Mouse (Mus musculus) forebrain, embryonic 12.5 days (tissue): ENCODE results near the gene Dusp15. TPM values are rescaled to one million over a fixed set of nuclear protein-coding genes. Genes with fewer than 3 reads are reported as not detected.

ENCODE experiments used
- ATAC-seq: fragments of 200-750 bp; cut with Nextera tagmentation; 2 replicates; pipeline ENCODE4 v1.8.0; 2017; ENCODE audit warnings: moderate TSS enrichment; ENCODE audit not compliant: low FRiP score
- H3K27ac ChIP-seq: fragments of 300-500 bp; sonication (generic); 2 replicates; pipeline ENCODE4 v1.5.1; 2016; ENCODE audit warnings: mild to moderate bottlenecking
- H3K27me3 ChIP-seq: fragments of 300-500 bp; sonication (generic); 2 replicates; pipeline ENCODE4 v1.6.1; 2016; ENCODE audit warnings: mild to moderate bottlenecking
- H3K36me3 ChIP-seq: fragments of 300-500 bp; sonication (generic); replicated peaks from 2 replicates; pipeline ENCODE4 v1.6.1; 2016; ENCODE audit warnings: mild to moderate bottlenecking
- H3K4me1 ChIP-seq: fragments of 300-500 bp; sonication (generic); 2 replicates; pipeline ENCODE4 v1.6.1; 2016
- H3K4me2 ChIP-seq: fragments of 300-500 bp; sonication (generic); 2 replicates; pipeline ENCODE4 v1.6.1; 2016; ENCODE audit warnings: mild to moderate bottlenecking, moderate library complexity
- H3K4me3 ChIP-seq: fragments of 300-500 bp; sonication (generic); replicated peaks from 2 replicates; pipeline ENCODE4 v1.5.1; 2016; ENCODE audit warnings: mild to moderate bottlenecking
- H3K9ac ChIP-seq: fragments of 300-500 bp; sonication (generic); 2 replicates; pipeline ENCODE4 v1.6.1; 2016; ENCODE audit warnings: mild to moderate bottlenecking
- H3K9me3 ChIP-seq: fragments of 300-500 bp; sonication (generic); 2 replicates; pipeline ENCODE4 v1.6.1; 2016
- WGBS: fragments of 180-500 bp; shearing (Covaris S2); methylation state at CpG from one replicate; pipeline ENCODE4 v1.1.7; 2016; 5-methylcytosine and 5-hydroxymethylcytosine counted together
- polyA plus RNA-seq: library from polyadenylated mRNA; unstranded; fragments of >200 nt; fragmentation: Nextera tagmentation; extraction: Ambion mirVana; gene quantifications from 2 replicates; pipeline ENCODE4 v1.2.1, GENCODE M21; 2016

Dusp15 gene
- polyA plus RNA-seq, 1 experiment from 2014 or later = 0.91 TPM

DNA sequence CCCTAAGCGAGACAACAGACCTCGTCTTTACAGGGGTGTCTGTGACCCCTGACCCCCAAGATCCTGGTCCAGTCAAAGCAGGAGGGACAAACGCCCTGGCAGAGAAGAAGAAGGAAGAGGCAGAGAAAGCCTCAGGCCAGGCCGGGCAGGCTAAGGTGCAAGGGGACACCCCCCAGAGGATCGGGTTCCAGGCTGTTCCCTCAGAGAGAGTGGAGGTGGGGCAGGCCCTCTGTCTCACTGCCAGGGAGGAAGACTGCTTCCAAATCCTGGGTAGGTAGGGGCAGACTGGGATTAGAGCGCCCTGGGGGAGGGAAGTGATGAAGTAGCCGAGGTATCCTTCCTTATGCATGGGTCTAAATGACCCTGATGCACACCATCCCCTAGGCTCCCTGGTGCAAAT is 38.0 kb downstream of the Dusp15 start:
- no peak overlapping the region for H3K27ac ChIP-seq
- H3K9me3 ChIP-seq = no peaks in the 10 kb centered on the region
- H3K27me3 ChIP-seq = peaks cover 73% of the 10 kb centered on the region
- H3K4me2 ChIP-seq = no peak overlapping the region
- WGBS = 41% methylated on average over 7 of the region's 7 CpGs
- H3K4me1 ChIP-seq = peaks cover 8% of the 10 kb centered on the region
- H3K4me3 ChIP-seq = no peak overlapping the region
- no peak overlapping the region for H3K9ac ChIP-seq
- no peak for ATAC-seq
- H3K36me3 ChIP-seq = no peaks in the 10 kb centered on the region

DNA sequence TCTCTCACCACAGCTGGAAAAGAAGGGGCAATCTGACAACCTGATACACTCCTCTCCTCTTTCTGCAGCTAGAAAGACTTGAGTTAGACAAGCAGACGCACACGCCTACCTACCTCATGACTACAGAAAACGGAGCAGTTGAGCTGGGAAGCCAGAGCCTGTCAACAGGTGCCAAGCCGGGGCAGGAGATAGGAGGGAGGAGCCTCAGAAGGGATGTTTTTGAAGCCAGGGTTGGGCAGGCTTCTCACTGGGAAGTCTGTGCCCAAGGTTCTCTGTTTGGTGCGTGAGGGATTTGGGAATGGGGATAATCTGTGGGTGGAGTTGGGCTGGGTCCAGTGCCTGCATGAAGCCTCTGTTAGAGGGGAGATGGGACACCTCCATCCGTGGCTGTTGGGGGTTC is 40.1 kb downstream of the Dusp15 start:
- H3K27me3 ChIP-seq = peaks cover 61% of the 10 kb centered on the region
- ATAC-seq = no peak
- no peak overlapping the region for H3K27ac ChIP-seq
- no peak overlapping the region for H3K4me2 ChIP-seq
- H3K9ac ChIP-seq = no peak overlapping the region
- H3K9me3 ChIP-seq = no peaks in the 10 kb centered on the region
- no peak overlapping the region for H3K4me3 ChIP-seq
- H3K4me1 ChIP-seq = peaks cover 13% of the 10 kb centered on the region
- H3K36me3 ChIP-seq = no peaks in the 10 kb centered on the region
- 28% methylated on average over 6 of the region's 6 CpGs for WGBS

DNA sequence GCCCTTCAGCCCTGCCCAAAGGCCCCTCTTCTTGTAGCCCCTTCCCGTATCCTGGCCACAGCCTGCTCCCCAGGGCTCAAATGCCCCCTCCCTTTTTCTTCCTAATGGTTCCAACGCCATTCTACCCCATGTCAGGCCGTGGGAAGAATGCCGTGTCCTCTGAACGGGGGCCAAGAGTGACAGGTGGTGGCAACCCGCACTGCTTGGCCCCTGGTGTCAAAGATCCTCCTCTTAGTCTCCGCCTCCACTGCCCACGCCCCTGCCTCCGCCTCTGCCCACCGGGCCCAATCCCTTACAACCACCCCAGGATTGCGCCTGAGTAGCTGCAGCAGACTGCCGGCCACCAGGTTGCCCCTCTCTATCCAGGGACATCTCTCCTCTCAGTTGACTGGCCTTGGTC is 40.5 kb downstream of the Dusp15 start, which contains the start of gene Mylk2:
Gene Mylk2, plus strand, starts transcription at position 322 of the 400 bp plus-strand sequence.
- peaks cover 13% of the 10 kb centered on the region for H3K4me1 ChIP-seq
- WGBS = 25% methylated on average over 12 of the region's 12 CpGs
- no peak within 1 kb of the TSS for H3K4me2 ChIP-seq
- no peak within 1 kb of the TSS for H3K9ac ChIP-seq
- H3K27ac ChIP-seq = no peak within 1 kb of the TSS
- H3K4me3 ChIP-seq = no peak within 1 kb of the TSS
- no peaks in the 10 kb centered on the region for H3K36me3 ChIP-seq
- H3K27me3 ChIP-seq = peaks cover 56% of the 10 kb centered on the region
- H3K9me3 ChIP-seq = no peaks in the 10 kb centered on the region
- no peak for ATAC-seq

DNA sequence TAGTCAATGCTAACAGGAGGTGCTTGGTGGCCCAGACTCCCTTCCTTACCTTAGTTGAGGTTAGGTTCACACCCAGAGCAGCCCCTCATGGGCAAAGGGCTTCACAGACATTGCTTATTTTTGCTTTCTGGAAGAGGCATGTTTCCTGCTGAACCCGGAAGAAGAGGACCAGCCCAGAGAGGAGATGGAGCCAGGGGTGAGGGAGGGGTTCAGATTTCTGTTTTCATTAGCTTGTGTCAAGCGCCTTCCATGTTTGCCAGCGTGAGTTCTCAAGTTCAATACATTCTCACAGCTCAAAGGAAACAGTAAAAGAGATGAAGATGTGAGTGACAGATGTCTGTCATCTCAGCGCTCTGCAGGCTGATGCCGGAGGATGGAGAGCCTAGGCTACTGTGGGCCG is 41.6 kb downstream of the Dusp15 start:
- peaks cover 46% of the 10 kb centered on the region for H3K27me3 ChIP-seq
- no peak overlapping the region for H3K9ac ChIP-seq
- H3K4me3 ChIP-seq = no peak overlapping the region
- WGBS = 85% methylated on average over 6 of the region's 6 CpGs
- no peaks in the 10 kb centered on the region for H3K36me3 ChIP-seq
- H3K4me2 ChIP-seq = no peak overlapping the region
- H3K9me3 ChIP-seq = no peaks in the 10 kb centered on the region
- ATAC-seq = no peak
- no peak overlapping the region for H3K27ac ChIP-seq
- H3K4me1 ChIP-seq = peaks cover 13% of the 10 kb centered on the region

DNA sequence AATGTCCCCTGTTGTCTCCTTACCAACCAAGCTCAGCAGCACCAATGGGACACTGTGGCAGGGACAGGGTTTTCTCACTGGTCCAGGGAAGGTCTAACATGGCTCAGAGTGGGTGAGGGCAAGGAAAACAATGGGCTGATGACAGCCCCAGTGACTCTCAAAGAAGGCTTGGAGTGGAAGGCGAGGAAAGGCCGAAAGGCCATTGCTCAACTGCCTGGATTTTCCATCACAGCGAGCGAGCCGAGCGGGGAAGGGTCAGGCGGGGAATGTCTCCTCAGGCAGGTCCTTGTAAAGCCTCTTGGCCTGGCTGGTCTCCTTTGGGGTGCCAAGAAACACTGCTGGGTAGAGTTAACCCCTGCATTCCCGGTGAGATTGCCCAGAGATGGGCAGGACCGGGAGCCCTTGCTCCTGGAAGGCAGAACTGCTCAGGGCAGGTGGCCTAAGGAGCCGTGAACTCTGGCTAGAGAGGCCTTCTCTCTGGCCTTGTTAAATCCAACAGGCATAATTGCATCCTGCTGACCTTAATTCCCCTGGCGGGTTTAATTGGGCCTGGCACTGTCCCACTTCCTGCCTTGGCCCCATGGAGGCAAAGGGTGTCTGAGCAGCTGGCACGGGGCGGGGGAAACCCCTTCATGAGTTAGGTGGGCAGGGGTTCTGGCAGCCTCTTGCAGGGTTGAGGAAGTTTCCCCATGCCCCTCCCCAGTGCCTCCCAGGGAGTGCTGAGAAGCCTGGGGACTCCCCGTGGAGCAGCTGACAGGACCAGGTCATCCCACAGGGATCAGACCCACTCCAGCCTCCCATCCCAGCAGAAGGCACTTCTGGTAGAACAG is 44.2 kb downstream of the Dusp15 start:
- ATAC-seq = no peak
- H3K36me3 ChIP-seq = no peaks in the 10 kb centered on the region
- peaks cover 28% of the 10 kb centered on the region for H3K27me3 ChIP-seq
- no peaks in the 10 kb centered on the region for H3K9me3 ChIP-seq
- peaks cover 10% of the 10 kb centered on the region for H3K4me1 ChIP-seq
- H3K4me3 ChIP-seq = no peak overlapping the region
- H3K9ac ChIP-seq = no peak overlapping the region
- H3K4me2 ChIP-seq = no peak overlapping the region
- no peak overlapping the region for H3K27ac ChIP-seq
- WGBS = 55% methylated on average over 14 of the region's 14 CpGs

DNA sequence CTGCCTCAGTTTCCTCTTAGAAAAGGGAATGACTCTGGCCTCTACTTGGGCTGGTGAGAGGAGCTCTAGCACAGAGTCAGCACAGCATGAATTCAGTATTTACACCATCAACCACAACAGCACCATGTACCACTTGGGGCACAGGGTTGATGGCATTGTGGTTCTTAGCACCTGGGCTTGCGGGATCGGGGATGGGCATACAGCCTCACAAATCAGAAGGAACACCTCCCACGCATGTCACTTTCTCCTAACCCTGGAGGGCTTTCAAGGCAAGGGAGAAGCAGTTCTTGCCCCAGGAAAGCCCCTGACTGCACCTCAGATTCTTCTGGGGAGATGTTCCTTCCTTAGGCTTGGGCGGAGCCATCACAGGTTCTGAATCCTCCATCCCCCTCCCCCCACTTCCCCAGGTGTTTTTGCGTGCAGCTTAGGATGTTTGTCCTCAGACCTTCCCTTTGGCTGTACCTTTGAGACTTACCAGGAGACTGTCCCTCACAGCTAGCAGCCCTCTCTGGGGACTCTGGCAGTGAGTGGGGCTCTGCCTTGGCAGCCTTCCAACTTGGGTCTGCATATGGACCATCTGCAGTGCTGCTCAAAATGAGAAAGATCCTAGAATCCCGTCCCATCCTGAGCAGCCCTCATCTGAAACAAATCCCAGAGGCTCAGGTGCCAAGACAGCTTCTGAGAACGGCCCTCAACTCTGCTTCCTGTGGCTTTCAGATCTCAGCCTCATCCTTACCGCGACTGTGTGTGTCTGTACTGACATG is 45.0 kb downstream of the Dusp15 start:
- Histone ChIP-seq H3K36me3 (no peaks in the 10 kb centered on the region), H3K4me3 (no peak overlapping the region)
- ATAC-seq = no peak

DNA sequence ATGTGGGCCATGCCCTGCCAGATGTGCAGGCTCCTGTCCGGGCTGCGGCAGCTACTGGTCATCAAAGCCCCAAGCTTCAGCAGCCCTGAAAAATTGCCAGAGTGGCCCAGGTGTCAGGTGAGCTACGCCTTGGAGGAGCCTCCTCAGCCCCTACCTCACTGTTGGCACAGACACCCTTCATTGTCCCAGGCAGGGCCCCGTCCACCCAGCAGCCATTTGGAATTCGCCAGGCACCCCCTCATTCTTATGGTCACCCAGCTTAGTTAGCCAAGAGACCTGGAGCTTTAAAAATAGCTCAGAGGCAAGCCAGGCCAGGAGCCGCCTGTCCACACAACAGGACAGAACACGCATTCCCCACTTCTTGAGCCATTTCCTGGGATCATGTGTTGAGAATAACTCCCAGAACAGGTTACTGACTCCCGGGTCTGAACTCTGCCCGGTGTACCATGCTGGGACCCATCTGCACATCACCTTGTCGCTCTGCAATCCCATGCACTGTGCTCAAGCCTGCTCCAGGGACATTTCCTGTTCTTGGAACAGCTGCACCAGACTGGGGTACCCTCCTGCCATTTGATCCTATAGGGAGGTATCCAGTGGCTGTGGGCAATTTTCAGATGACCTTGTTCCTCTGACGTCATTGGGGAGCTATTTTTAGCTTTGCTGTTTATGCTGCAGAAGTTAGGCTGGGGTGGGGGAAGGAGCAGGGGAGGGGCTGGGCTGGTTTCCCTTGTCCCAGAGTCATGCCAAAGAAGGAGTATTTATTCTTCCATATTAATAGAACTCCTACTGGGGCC is 46.3 kb downstream of the Dusp15 start:
- ATAC-seq = no peak
- peaks cover 7% of the 10 kb centered on the region for H3K27me3 ChIP-seq
- no peak overlapping the region for H3K27ac ChIP-seq
- WGBS = 76% methylated on average over 11 of the region's 11 CpGs
- H3K9ac ChIP-seq = no peak overlapping the region
- H3K36me3 ChIP-seq = no peaks in the 10 kb centered on the region
- peaks cover 15% of the 10 kb centered on the region for H3K4me1 ChIP-seq
- no peak overlapping the region for H3K4me2 ChIP-seq
- no peak overlapping the region for H3K4me3 ChIP-seq
- no peaks in the 10 kb centered on the region for H3K9me3 ChIP-seq

More for the DNA sequence above, 45.0 kb downstream of the Dusp15 start:
- Histone ChIP-seq H3K27me3 (peaks cover 19% of the 10 kb centered on the region), H3K9ac (no peak overlapping the region), H3K9me3 (no peaks in the 10 kb centered on the region), H3K4me1 (peaks cover 15% of the 10 kb centered on the region), H3K4me2 (no peak overlapping the region), H3K27ac (no peak overlapping the region)
- WGBS = 72% methylated on average over 9 of the region's 9 CpGs

DNA sequence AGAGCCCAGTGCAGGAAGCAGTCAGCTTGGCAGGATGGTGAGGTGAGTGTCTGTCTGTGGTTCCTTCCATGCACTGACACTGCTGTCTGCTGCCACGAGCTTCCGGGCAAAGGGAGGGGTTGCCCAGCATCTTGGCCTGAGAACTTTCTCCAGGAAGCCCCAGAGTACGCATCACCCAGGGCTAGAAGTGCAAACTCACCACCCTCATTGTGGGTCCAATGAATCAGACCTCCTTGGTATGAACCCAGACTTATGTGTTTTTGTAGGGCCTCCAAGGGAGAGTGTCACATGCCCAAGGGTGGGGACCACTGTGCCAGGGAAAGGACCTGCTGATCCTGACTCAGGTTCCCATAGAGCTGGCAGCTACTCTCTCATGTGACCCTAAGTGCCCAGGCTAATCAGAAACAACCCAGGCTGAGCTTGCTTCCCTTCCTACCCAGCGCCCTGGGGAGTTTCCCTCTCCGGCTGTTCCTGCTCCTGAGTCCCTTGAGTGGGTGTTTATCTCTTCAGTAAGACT is 47.3 kb downstream of the Dusp15 start:
- no peaks in the 10 kb centered on the region for H3K27me3 ChIP-seq

DNA sequence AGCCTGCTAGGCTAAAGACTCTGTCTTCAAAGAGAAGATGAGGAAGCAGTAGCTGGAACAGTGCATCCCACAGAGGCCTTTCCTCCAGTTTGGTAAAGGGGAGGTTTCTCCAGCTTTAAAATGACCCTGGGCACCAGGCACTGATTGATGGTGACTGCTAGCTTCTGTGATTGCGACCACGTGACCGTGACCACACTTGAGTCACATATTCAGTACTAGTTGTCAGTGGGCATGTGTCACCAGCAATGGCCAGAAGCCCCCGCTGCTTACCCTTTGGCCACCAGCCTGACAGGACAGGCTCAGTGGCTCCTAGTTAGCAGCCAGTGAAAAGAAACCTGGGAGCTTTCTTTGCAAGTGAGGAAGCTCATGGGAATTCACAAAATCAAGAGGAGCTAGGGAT is 47.9 kb downstream of the Dusp15 start:
- 85% methylated on average over 4 of the region's 4 CpGs for WGBS
- Histone ChIP-seq H3K9ac (no peak overlapping the region), H3K27me3 (no peaks in the 10 kb centered on the region), H3K9me3 (no peaks in the 10 kb centered on the region), H3K4me2 (no peak overlapping the region), H3K4me1 (peaks cover 15% of the 10 kb centered on the region), H3K27ac (no peak overlapping the region), H3K4me3 (no peak overlapping the region), H3K36me3 (no peaks in the 10 kb centered on the region)
- ATAC-seq = no peak

More for the DNA sequence above, 47.3 kb downstream of the Dusp15 start:
- Histone ChIP-seq H3K4me1 (peaks cover 15% of the 10 kb centered on the region), H3K9me3 (no peaks in the 10 kb centered on the region), H3K36me3 (no peaks in the 10 kb centered on the region), H3K27ac (no peak overlapping the region), H3K9ac (no peak overlapping the region), H3K4me3 (no peak overlapping the region), H3K4me2 (no peak overlapping the region)
- WGBS = 84% methylated on average over 5 of the region's 5 CpGs
- no peak for ATAC-seq

DNA sequence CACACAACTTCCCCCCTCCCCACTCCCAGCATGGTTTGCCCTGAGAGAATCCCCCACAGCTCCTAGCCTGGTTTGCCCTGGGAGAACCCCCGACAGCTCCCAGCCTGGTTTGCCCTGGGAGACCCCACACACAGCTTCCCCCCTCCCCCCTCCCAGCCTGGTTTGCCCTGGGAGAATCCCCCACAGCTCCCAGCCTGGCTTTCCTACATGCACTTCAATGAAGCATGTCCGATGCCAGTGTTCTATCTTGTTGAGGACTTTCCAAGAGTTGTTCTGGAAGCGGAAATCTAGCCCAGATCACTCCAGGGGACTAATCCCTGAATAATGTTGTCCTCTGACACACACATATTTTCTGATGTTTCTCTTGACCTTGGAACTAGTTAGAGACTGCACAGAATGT is 48.8 kb downstream of the Dusp15 start:
- H3K9ac ChIP-seq = no peak overlapping the region
- no peak overlapping the region for H3K4me3 ChIP-seq
- ATAC-seq = no peak
- H3K27ac ChIP-seq = no peak overlapping the region
- no peaks in the 10 kb centered on the region for H3K9me3 ChIP-seq
- peaks cover 15% of the 10 kb centered on the region for H3K4me1 ChIP-seq
- H3K36me3 ChIP-seq = no peaks in the 10 kb centered on the region
- 8% methylated on average over 3 of the region's 3 CpGs for WGBS
- no peak overlapping the region for H3K4me2 ChIP-seq
- H3K27me3 ChIP-seq = no peaks in the 10 kb centered on the region

DNA sequence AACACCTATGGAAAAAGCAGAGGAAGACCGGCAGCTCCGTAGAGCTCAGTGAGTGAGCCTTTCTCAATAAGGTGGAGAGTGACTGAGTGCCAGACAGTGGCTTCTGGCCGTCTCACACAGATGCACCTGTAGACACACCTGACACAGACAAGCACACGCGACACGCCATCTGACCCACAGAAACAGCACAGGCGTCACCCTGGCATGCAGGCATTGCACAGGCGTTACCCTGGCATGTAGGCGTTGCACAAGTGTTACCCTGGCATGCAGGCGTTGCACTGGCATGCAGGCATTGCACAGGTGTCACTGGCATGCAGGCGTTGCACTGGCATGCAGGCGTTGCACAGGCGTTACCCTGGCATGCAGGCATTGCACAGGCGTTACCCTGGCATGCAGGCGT is 50.2 kb downstream of the Dusp15 start:
- Histone ChIP-seq H3K27ac (no peak overlapping the region), H3K27me3 (no peaks in the 10 kb centered on the region), H3K9me3 (no peaks in the 10 kb centered on the region), H3K4me2 (no peak overlapping the region), H3K36me3 (no peaks in the 10 kb centered on the region), H3K4me3 (no peak overlapping the region), H3K9ac (no peak overlapping the region), H3K4me1 (peaks cover 10% of the 10 kb centered on the region)
- no peak for ATAC-seq
- WGBS = 94% methylated on average over 15 of the region's 15 CpGs

DNA sequence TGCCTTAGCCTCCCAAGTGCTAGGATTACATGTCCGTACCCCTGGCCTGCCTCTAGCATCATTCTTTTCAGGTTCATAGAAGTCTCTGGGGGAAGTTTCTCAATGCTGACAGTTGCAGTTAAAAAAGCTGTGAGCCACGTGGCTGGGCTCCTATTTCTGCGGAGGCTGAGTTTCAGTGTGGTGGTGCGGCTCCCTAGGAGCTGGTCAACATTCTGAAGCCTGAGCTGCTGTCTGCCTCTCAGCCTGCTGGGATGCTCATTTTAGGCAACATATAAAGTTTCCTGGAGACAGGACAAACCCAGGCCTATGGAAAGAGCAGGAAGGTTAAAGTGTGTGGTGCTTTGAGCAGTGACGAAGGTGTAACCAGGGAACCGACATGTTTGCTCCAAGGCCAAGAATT is 52.5 kb downstream of the Dusp15 start:
- no peak for ATAC-seq
- no peak overlapping the region for H3K4me3 ChIP-seq
- H3K27ac ChIP-seq = no peak overlapping the region
- WGBS = 77% methylated on average over 6 of the region's 6 CpGs
- H3K4me1 ChIP-seq = peaks cover 10% of the 10 kb centered on the region
- H3K4me2 ChIP-seq = no peak overlapping the region
- no peak overlapping the region for H3K9ac ChIP-seq
- H3K36me3 ChIP-seq = peaks cover 22% of the 10 kb centered on the region
- H3K27me3 ChIP-seq = no peaks in the 10 kb centered on the region
- H3K9me3 ChIP-seq = no peaks in the 10 kb centered on the region
